Mouse (Mus musculus) embryonic facial prominence, embryonic 12.5 days (tissue): Measurements from ENCODE around the gene Sipa1l3. TPM values are rescaled to one million over a fixed set of nuclear protein-coding genes. Genes with fewer than 3 reads are reported as not detected.

Experiments
- ATAC-seq: fragments of 200-750 bp; cut with Nextera tagmentation; 2 replicates; pipeline ENCODE4 v1.8.0; 2017; ENCODE audit not compliant: insufficient number of reproducible peaks, insufficient read depth, low FRiP score, low TSS enrichment
- H3K27ac ChIP-seq: fragments of 300-500 bp; sonication (generic); 2 replicates; pipeline ENCODE4 v1.5.1; 2016; ENCODE audit warnings: mild to moderate bottlenecking
- H3K27me3 ChIP-seq: fragments of 300-500 bp; sonication (generic); 2 replicates; pipeline ENCODE4 v1.6.1; 2016; ENCODE audit warnings: mild to moderate bottlenecking, moderate library complexity
- H3K36me3 ChIP-seq: fragments of 300-500 bp; sonication (generic); 2 replicates; pipeline ENCODE4 v1.6.1; 2016; ENCODE audit warnings: mild to moderate bottlenecking
- H3K4me1 ChIP-seq: fragments of 300-500 bp; sonication (generic); 2 replicates; pipeline ENCODE4 v1.6.1; 2016
- H3K4me2 ChIP-seq: fragments of 300-500 bp; sonication (generic); replicated peaks from 2 replicates; pipeline ENCODE4 v1.6.1; 2016; ENCODE audit warnings: mild to moderate bottlenecking, moderate library complexity
- H3K4me3 ChIP-seq: fragments of 300-500 bp; sonication (generic); 2 replicates; pipeline ENCODE4 v1.5.1; 2016; ENCODE audit warnings: mild to moderate bottlenecking
- H3K9ac ChIP-seq: fragments of 300-500 bp; sonication (generic); 2 replicates; pipeline ENCODE4 v1.6.1; 2016; ENCODE audit warnings: mild to moderate bottlenecking, moderate library complexity
- H3K9me3 ChIP-seq: fragments of 300-500 bp; sonication (generic); 2 replicates; pipeline ENCODE4 v1.6.1; 2016; ENCODE audit warnings: mild to moderate bottlenecking, moderate library complexity
- WGBS: fragments of 180-500 bp; shearing (Covaris S2); methylation state at CpG from one replicate; pipeline ENCODE4 v1.1.7; 2016; 5-methylcytosine and 5-hydroxymethylcytosine counted together
- polyA plus RNA-seq: library from polyadenylated mRNA; unstranded; fragments of >200 nt; fragmentation: Nextera tagmentation; extraction: Ambion mirVana; gene quantifications from 2 replicates; pipeline ENCODE4 v1.2.1, GENCODE M21; 2016

Gene Sipa1l3
- polyA plus RNA-seq, 1 experiment from 2014 or later = 16.3 TPM

- no peaks in the 10 kb centered on the region for H3K9me3 ChIP-seq
- H3K4me1 ChIP-seq = no peaks in the 10 kb centered on the region
- ATAC-seq = no peak
- peaks cover 25% of the 10 kb centered on the region for H3K36me3 ChIP-seq
- no peak overlapping the region for H3K9ac ChIP-seq
- WGBS = 92% methylated on average over 8 of the region's 8 CpGs
- no peak overlapping the region for H3K4me2 ChIP-seq
- H3K27me3 ChIP-seq = no peaks in the 10 kb centered on the region
- no peak overlapping the region for H3K4me3 ChIP-seq
- no peak overlapping the region for H3K27ac ChIP-seq
These were observed 163.0 kb downstream of the Sipa1l3 start for GRCm38 (mm10) chr7:29355406-29355805.

DNA sequence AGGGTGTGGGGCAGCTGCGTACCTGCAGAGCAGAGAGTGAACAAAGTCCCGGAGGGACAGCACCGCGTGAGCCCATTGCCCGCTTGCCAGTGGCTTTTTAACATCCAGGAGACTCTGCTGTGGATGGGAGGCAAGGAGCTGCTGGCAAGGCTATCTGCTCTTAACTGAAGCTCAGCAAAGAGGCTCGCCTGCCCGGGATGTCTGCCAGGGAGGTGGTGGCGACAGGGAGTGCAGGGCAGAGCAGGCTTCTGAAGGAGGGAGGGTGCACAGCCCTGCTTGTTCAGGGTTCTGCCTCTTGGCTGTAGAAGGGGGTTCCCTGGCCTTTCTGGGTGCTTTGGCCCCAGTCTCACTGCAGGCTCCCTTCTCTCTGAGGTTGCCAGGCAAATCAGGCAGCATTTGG, 164.3 kb downstream of the Sipa1l3 start:
- 82% methylated on average over 8 of the region's 8 CpGs for WGBS
- ATAC-seq = no peak
- Histone ChIP-seq H3K4me1 (no peaks in the 10 kb centered on the region), H3K9me3 (no peaks in the 10 kb centered on the region), H3K27me3 (no peaks in the 10 kb centered on the region), H3K4me2 (no peak overlapping the region), H3K9ac (no peak overlapping the region), H3K4me3 (no peak overlapping the region), H3K36me3 (peaks cover 35% of the 10 kb centered on the region), H3K27ac (no peak overlapping the region)

DNA sequence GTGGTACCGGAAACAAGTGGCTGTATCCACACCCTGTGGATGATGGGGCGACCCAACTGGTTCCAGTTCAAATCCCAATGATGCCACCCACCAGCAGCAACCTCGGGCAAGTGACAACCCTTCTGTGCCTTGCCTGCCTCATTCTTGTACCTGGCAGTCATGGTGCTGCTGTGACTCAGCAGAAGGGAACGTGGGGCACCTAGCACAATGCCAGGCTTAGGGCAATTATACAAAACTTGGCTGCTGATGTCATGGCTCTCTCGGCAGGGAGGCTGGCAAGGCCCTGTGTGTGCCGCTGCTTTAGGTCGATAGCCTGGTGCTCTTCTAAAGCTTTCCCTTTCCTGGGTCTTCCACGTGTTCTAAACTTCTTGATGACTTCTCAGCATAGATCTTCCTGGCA, 166.2 kb downstream of the Sipa1l3 start:
- Histone ChIP-seq H3K9ac (no peak overlapping the region), H3K4me3 (no peak overlapping the region), H3K27me3 (no peaks in the 10 kb centered on the region), H3K36me3 (peaks cover 44% of the 10 kb centered on the region), H3K9me3 (no peaks in the 10 kb centered on the region), H3K4me1 (no peaks in the 10 kb centered on the region), H3K27ac (no peak overlapping the region), H3K4me2 (no peak overlapping the region)
- ATAC-seq = no peak
- WGBS = 88% methylated on average over 8 of the region's 8 CpGs

- 87% methylated on average over 10 of the region's 10 CpGs for WGBS
- no peaks in the 10 kb centered on the region for H3K4me1 ChIP-seq
- H3K9ac ChIP-seq = no peak overlapping the region
- no peak overlapping the region for H3K4me2 ChIP-seq
- no peaks in the 10 kb centered on the region for H3K27me3 ChIP-seq
- H3K9me3 ChIP-seq = no peaks in the 10 kb centered on the region
- no peak overlapping the region for H3K4me3 ChIP-seq
- no peak overlapping the region for H3K27ac ChIP-seq
- H3K36me3 ChIP-seq = peaks cover 40% of the 10 kb centered on the region
- no peak for ATAC-seq
These were observed 168.0 kb downstream of the Sipa1l3 start for GRCm38 (mm10) chr7:29350489-29350888.

DNA sequence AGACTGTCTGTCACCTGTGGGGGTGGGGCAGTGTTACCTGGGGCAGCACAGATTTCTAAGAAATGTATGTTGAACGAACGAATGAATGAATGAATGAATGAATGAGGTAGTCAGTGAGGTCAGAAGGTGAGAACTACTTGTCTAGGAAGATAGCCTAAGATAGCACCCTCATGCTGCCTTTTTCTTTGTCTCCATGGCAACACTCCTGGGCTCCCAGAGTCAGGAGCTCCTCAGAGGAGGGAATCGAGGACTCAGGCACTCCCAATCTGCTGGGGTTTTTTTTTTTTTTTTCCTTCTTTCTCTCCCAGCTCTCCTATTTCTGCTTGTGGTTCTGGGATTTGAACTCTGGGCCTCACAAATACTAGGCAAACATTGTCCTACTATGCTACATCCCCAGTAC, 172.2 kb downstream of the Sipa1l3 start:
- H3K27me3 ChIP-seq = no peaks in the 10 kb centered on the region
- no peaks in the 10 kb centered on the region for H3K9me3 ChIP-seq
- H3K4me1 ChIP-seq = peaks cover 12% of the 10 kb centered on the region
- peaks cover 36% of the 10 kb centered on the region for H3K36me3 ChIP-seq
- 75% methylated on average over 3 of the region's 3 CpGs for WGBS
- no peak overlapping the region for H3K27ac ChIP-seq
- H3K4me2 ChIP-seq = no peak overlapping the region
- H3K9ac ChIP-seq = no peak overlapping the region
- ATAC-seq = no peak
- no peak overlapping the region for H3K4me3 ChIP-seq

DNA sequence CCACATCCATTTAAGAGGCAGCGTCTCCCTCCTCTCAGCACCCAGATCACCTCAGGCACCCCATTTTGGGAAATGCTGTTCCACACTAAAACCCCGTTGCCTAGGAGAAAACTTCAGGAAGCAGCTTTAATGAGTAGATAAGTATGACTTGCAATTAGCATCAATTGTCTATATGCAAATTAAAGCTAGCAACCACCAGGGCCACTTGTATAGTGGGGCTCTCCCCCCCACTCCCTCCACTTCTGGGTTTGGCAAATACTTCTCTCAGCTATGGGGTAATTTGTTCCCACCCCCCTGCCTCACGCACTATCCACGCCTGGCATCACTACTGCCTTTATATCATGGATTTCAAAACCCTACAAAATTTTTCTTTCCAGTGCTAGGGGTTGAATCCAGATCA, 172.9 kb downstream of the Sipa1l3 start:
- H3K27me3 ChIP-seq = no peaks in the 10 kb centered on the region
- H3K4me3 ChIP-seq = no peak overlapping the region
- peaks cover 30% of the 10 kb centered on the region for H3K36me3 ChIP-seq
- no peaks in the 10 kb centered on the region for H3K9me3 ChIP-seq
- no peak overlapping the region for H3K27ac ChIP-seq
- ATAC-seq = no peak
- H3K9ac ChIP-seq = no peak overlapping the region
- H3K4me2 ChIP-seq = no peak overlapping the region
- WGBS = 79% methylated on average over 4 of the region's 4 CpGs
- peaks cover 12% of the 10 kb centered on the region for H3K4me1 ChIP-seq

DNA sequence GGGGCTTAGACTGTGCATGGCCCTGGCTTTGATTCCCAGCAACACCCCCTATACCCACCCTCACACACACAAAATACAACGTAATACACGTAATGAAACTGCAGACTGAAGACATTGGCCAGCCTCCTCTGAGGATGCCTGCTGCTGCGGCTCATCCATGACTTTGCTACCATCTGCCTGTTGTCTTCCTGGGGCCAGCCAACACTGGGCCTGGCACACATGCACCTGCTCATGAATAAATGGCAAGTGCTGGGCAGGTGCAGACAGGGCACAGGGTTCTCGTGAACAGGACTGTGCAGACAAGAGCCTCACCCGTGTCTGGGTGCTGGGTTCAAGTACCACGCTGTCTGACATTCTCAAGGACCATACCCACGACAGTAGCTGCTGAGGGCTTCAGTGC, 174.7 kb downstream of the Sipa1l3 start:
- no peaks in the 10 kb centered on the region for H3K27me3 ChIP-seq
- no peak overlapping the region for H3K4me3 ChIP-seq
- H3K4me1 ChIP-seq = peaks cover 12% of the 10 kb centered on the region
- H3K9ac ChIP-seq = no peak overlapping the region
- ATAC-seq = no peak
- peaks cover 19% of the 10 kb centered on the region for H3K36me3 ChIP-seq
- H3K27ac ChIP-seq = no peak overlapping the region
- 93% methylated on average over 7 of the region's 7 CpGs for WGBS
- no peaks in the 10 kb centered on the region for H3K9me3 ChIP-seq
- H3K4me2 ChIP-seq = no peak overlapping the region

DNA sequence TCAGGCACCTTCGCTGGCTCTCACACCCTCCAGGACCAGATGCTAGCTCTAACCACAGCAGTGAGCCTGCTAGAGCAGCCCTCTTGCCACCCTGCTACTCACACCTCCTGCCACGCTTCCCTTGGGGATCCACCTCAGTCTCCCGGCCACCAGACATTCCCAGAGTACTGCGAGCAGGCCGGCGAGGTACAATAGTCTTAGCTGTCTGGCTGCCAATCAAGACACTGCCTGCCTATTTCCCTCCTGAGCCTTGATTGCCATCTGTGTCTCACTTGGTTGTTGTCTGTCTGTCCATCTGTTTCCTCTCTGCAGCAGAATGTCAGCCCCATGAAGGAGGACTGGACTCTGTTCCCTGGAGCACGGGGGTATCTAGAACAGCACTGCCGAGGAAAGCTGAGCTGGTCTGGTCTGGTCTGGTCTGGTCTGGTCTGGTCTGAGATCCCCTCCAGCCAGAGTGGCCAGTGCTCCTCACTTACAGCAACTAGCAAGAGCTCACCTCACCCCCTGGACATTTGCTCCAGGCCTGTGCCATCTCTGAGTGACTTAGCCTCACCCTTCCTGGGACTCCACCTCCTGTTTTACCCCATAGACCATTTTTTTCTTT, 175.8 kb downstream of the Sipa1l3 start:
- Histone ChIP-seq H3K4me3 (no peak overlapping the region), H3K9me3 (no peaks in the 10 kb centered on the region), H3K36me3 (peaks cover 14% of the 10 kb centered on the region), H3K9ac (peak overlapping the region; percentile 8; the same call in 1 of the 2 replicates), H3K27ac (peak overlapping the region; percentile 67), H3K4me1 (peaks cover 12% of the 10 kb centered on the region), H3K4me2 (no peak overlapping the region), H3K27me3 (no peaks in the 10 kb centered on the region)
- no peak for ATAC-seq
- WGBS = 48% methylated on average over 8 of the region's 8 CpGs

GRCm38 (mm10) chr7:29341722-29342121, 176.7 kb downstream of the Sipa1l3 start:
- Histone ChIP-seq H3K27ac (peak overlapping the region; percentile 67), H3K4me2 (no peak overlapping the region), H3K4me3 (no peak overlapping the region), H3K27me3 (no peaks in the 10 kb centered on the region), H3K9me3 (no peaks in the 10 kb centered on the region), H3K36me3 (peaks cover 9% of the 10 kb centered on the region; the same call in 1 of the 2 replicates), H3K4me1 (peaks cover 12% of the 10 kb centered on the region), H3K9ac (no peak overlapping the region)
- 65% methylated on average over 12 of the region's 12 CpGs for WGBS
- no peak for ATAC-seq

DNA sequence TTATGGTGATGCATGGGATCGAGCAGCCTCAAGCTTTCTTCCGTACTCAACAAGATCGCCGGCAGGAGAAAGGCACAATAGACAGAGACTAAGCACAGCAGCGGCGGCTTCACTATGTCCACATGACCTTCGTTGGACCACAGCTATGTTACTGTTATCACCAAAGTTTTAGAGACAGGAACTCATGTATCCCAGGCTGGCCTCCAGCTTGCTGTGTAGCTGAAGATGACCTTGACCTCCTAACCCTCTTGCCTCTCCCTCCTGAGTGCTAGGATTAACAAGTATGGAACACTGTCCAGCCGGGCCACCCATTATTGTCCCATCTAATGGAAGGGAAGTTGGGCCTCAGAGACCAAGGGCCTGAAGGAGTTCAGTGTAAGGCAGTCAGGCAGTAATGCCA, 177.6 kb downstream of the Sipa1l3 start:
- no peaks in the 10 kb centered on the region for H3K9me3 ChIP-seq
- ATAC-seq = no peak
- no peaks in the 10 kb centered on the region for H3K27me3 ChIP-seq
- H3K36me3 ChIP-seq = peaks cover 9% of the 10 kb centered on the region; the same call in 1 of the 2 replicates
- no peak overlapping the region for H3K4me2 ChIP-seq
- 93% methylated on average over 8 of the region's 8 CpGs for WGBS
- H3K4me3 ChIP-seq = no peak overlapping the region
- no peak overlapping the region for H3K27ac ChIP-seq
- H3K9ac ChIP-seq = no peak overlapping the region
- H3K4me1 ChIP-seq = peaks cover 12% of the 10 kb centered on the region

DNA sequence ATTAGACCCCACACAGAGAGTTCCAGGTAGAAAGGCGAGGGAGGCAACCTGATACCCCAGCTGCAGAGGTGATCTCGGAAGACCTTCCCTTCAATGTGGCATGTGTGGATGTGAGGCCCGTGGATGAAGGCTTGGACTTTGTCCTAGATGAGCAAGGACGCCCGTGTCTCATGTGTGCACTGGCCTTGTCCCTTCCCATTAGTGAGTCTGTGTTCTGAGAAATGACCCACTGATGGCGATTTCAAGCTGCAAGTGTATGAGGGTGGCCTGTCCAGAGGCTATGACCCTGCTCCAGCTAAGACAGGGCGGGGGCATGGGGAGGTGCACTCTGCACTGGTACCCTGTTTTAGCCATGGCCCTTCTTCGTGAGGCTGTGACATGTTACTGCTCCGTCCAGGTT, 178.2 kb downstream of the Sipa1l3 start:
- H3K9ac ChIP-seq = no peak overlapping the region
- WGBS = 75% methylated on average over 9 of the region's 9 CpGs

GRCm38 (mm10) chr7:29338984-29339679, 179.3 kb downstream of the Sipa1l3 start:
- H3K27ac ChIP-seq = no peak overlapping the region
- no peaks in the 10 kb centered on the region for H3K9me3 ChIP-seq
- no peak overlapping the region for H3K9ac ChIP-seq
- peaks cover 5% of the 10 kb centered on the region; the same call in 1 of the 2 replicates for H3K36me3 ChIP-seq
- no peak overlapping the region for H3K4me2 ChIP-seq
- ATAC-seq = no peak
- whole genome bisulfite sequencing = 67% methylated on average over 14 of the region's 14 CpGs
- H3K4me1 ChIP-seq = peaks cover 12% of the 10 kb centered on the region
- H3K4me3 ChIP-seq = no peak overlapping the region
- H3K27me3 ChIP-seq = no peaks in the 10 kb centered on the region

More for the DNA sequence above, 178.2 kb downstream of the Sipa1l3 start:
- Histone ChIP-seq H3K9me3 (no peaks in the 10 kb centered on the region), H3K4me3 (no peak overlapping the region), H3K36me3 (peaks cover 9% of the 10 kb centered on the region; the same call in 1 of the 2 replicates), H3K27me3 (no peaks in the 10 kb centered on the region), H3K4me1 (peaks cover 12% of the 10 kb centered on the region), H3K27ac (no peak overlapping the region), H3K4me2 (no peak overlapping the region)
- no peak for ATAC-seq
